Mouse (Mus musculus) embryonic facial prominence, embryonic 12.5 days (tissue): ENCODE measurements at regions not wholly inside any gene's neighbourhood (a gene's known extent, or its start where the extent isn't known, plus 50 kb on each side); places are given as distances from the start of the nearest gene placed in this dataset.
A peak's percentile ranks its signal among the peaks of the same experiment; 100 is the strongest.

Source experiments
- ATAC-seq: fragments of 200-750 bp; cut with Nextera tagmentation; 2 replicates; pipeline ENCODE4 v1.8.0; 2017; ENCODE audit not compliant: insufficient number of reproducible peaks, insufficient read depth, low FRiP score, low TSS enrichment
- H3K27ac ChIP-seq: fragments of 300-500 bp; sonication (generic); 2 replicates; pipeline ENCODE4 v1.5.1; 2016; ENCODE audit warnings: mild to moderate bottlenecking
- H3K27me3 ChIP-seq: fragments of 300-500 bp; sonication (generic); 2 replicates; pipeline ENCODE4 v1.6.1; 2016; ENCODE audit warnings: mild to moderate bottlenecking, moderate library complexity
- H3K36me3 ChIP-seq: fragments of 300-500 bp; sonication (generic); 2 replicates; pipeline ENCODE4 v1.6.1; 2016; ENCODE audit warnings: mild to moderate bottlenecking
- H3K4me1 ChIP-seq: fragments of 300-500 bp; sonication (generic); 2 replicates; pipeline ENCODE4 v1.6.1; 2016
- H3K4me2 ChIP-seq: fragments of 300-500 bp; sonication (generic); replicated peaks from 2 replicates; pipeline ENCODE4 v1.6.1; 2016; ENCODE audit warnings: mild to moderate bottlenecking, moderate library complexity
- H3K4me3 ChIP-seq: fragments of 300-500 bp; sonication (generic); 2 replicates; pipeline ENCODE4 v1.5.1; 2016; ENCODE audit warnings: mild to moderate bottlenecking
- H3K9ac ChIP-seq: fragments of 300-500 bp; sonication (generic); 2 replicates; pipeline ENCODE4 v1.6.1; 2016; ENCODE audit warnings: mild to moderate bottlenecking, moderate library complexity
- H3K9me3 ChIP-seq: fragments of 300-500 bp; sonication (generic); 2 replicates; pipeline ENCODE4 v1.6.1; 2016; ENCODE audit warnings: mild to moderate bottlenecking, moderate library complexity
- WGBS: fragments of 180-500 bp; shearing (Covaris S2); methylation state at CpG from one replicate; pipeline ENCODE4 v1.1.7; 2016; 5-methylcytosine and 5-hydroxymethylcytosine counted together

DNA sequence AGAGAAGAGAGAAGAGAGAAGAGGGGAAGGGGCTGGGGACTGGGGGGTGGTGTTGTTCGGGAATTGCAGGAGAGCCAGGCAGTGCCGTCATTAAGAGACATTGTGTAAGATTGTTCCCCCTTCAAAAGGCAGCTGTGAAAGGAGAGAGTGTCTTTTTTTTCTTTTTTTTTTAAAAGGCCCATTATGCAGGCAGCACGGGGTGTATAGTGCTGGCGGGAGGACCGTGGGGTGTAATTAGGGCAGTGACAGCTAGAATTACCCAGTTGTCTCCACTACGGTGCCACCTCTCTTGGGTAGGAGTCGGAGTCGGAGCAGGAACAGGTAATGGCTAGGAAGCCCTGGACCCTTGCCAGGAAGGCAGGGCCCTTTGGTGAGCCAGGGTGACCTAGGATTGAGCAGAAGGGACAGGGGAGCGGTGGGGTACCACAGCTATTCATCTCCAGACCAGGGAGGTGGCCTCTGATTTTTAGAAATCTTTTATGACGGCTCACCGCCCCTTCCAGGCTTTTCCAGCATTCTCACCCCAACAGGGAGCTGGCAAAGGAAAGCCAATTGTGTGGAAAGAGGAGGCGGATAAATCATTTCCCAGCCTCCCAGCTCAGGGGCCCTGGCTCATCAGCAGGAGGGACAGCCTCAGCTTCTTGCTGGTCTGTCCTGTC, 67.2 kb upstream of the Zc3h12a start:
- H3K9me3 ChIP-seq, result no peaks in the 10 kb centered on the region
- H3K4me1 ChIP-seq, result peaks cover 6% of the 10 kb centered on the region; the same call in 1 of the 2 replicates
- no peak overlapping the region for H3K27ac ChIP-seq
- H3K4me3 ChIP-seq, result no peak overlapping the region
- H3K9ac ChIP-seq, result no peak overlapping the region
- 0 out of 2 replicates have a peak, but pooled peaks have one; percentile 49 for ATAC-seq
- H3K36me3 ChIP-seq, result no peaks in the 10 kb centered on the region
- H3K27me3 ChIP-seq, result peaks cover 29% of the 10 kb centered on the region
- no peak overlapping the region for H3K4me2 ChIP-seq
- 24% methylated on average over 12 of the region's 12 CpGs for WGBS

DNA sequence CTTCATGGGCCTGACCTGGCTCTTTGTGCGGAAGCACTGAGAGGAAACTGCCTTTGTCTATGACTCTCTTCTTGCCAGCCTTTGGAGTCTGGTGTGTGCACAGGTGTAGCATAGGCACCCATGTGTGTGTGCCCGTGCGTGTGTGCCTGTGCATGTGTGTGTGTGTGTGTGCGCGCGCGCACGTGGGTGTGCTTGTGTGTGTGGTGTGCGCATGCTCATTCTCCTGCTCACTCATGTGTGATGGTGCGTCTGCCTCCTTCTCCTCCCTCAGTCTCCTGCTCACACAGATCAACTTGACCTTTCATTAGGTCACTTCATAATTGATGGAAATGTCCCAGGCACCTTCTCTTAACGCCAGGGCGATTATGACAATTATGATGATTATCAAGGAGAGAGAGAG, 66.7 kb upstream of the Zc3h12a start:
- H3K4me2 ChIP-seq, result no peak overlapping the region
- H3K27me3 ChIP-seq, result peaks cover 29% of the 10 kb centered on the region
- H3K9ac ChIP-seq, result no peak overlapping the region
- peaks cover 6% of the 10 kb centered on the region; the same call in 1 of the 2 replicates for H3K4me1 ChIP-seq
- no peak overlapping the region for H3K27ac ChIP-seq
- no peaks in the 10 kb centered on the region for H3K9me3 ChIP-seq
- no peak overlapping the region for H3K4me3 ChIP-seq
- 73% methylated on average over 12 of the region's 12 CpGs for WGBS
- no peaks in the 10 kb centered on the region for H3K36me3 ChIP-seq
- no peak for ATAC-seq

DNA sequence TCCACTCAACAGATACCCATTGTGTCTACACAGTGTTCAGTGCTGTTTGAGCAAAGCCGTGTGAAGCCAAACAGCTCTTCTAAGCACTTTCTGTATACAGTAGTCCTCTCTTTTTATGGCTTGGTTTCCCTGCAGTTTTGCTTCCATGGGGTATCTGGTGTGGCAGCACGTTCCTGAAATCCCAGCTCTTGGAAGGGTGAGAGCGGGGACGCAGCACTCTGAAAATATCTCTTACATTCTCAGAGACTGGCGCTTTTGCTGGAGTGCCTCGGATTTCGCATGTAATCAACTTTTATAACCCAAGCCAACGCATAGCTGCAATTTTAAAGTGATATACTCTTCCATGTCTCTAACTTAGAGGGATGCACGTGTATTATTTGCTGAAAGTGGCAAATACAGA, 64.0 kb upstream of the Zc3h12a start:
- Histone ChIP-seq H3K4me1 (peaks cover 6% of the 10 kb centered on the region; the same call in 1 of the 2 replicates), H3K4me2 (no peak overlapping the region), H3K4me3 (no peak overlapping the region), H3K27ac (no peak overlapping the region), H3K27me3 (peaks cover 20% of the 10 kb centered on the region), H3K9ac (no peak overlapping the region), H3K9me3 (no peaks in the 10 kb centered on the region), H3K36me3 (no peaks in the 10 kb centered on the region)
- 79% methylated on average over 9 of the region's 9 CpGs for WGBS
- ATAC-seq, result no peak

DNA sequence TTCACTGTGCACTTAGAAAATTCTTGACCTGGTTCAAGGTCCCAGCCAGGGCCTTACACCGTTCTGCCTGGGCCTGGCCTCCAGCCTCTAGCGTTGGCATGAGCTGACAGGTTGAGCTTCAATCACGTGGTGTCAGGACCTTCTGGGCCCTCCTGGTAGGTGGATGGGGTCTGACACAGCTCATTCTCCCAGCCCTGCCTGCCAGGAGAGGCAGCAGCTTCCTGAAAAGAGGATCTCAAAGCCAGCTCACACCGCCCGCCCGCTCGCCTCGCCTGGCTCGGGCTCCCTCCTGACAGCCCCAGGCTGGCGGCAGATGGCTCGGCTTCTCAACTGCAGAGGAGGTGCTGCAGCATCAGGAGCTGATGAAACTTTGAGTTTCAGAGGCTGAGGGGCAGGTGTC, 63.4 kb upstream of the Zc3h12a start:
- H3K27me3 ChIP-seq, result peaks cover 18% of the 10 kb centered on the region
- peaks cover 6% of the 10 kb centered on the region; the same call in 1 of the 2 replicates for H3K4me1 ChIP-seq
- no peaks in the 10 kb centered on the region for H3K9me3 ChIP-seq
- H3K9ac ChIP-seq, result no peak overlapping the region
- H3K4me3 ChIP-seq, result no peak overlapping the region
- H3K4me2 ChIP-seq, result no peak overlapping the region
- H3K36me3 ChIP-seq, result no peaks in the 10 kb centered on the region
- ATAC-seq, result no peak
- H3K27ac ChIP-seq, result no peak overlapping the region
- 12% methylated on average over 11 of the region's 11 CpGs for WGBS

DNA sequence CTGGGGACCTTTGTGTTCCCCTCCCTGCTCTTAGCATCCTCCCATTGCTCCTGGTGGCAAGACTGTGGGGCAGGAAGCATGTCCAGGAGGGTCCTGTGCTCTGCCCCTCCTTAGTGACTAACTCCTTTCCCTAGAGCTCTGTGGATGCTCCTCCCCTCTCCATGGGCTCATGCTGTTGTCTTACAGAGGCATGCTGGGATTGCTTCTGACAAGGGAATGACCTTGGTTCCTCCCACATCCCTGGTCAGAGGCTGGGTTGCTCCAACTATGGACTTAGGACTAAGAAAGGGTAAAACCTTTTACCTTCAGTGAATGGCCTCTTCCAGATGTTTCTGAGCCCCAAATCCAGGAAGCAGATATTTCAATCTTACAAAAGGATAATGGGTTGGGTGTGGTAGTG, 62.3 kb upstream of the Zc3h12a start:
- Histone ChIP-seq H3K4me2 (no peak overlapping the region), H3K27me3 (peaks cover 8% of the 10 kb centered on the region), H3K27ac (no peak overlapping the region), H3K9me3 (no peaks in the 10 kb centered on the region), H3K9ac (no peak overlapping the region), H3K4me1 (peaks cover 5% of the 10 kb centered on the region; the same call in 1 of the 2 replicates), H3K4me3 (no peak overlapping the region), H3K36me3 (no peaks in the 10 kb centered on the region)
- ATAC-seq, result no peak

DNA sequence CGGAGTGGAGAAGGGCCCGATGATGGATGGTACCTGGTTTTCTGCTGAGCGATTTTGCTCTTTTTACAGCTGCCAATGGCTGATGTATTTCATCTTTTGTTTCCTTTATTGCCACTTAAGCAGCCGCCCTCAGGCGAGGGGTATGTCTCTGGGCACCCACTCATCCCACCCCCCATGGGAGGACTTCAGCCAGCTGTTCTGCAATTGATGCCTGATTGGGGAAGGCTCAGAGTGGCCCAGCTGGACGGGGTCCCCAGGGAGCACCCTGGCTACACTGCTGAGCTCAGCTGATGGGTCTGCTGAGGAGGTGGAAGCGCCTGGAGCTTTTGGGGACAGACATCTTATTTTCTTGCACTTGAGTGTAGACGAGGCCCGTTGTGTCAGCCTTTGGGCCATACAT, 58.6 kb upstream of the Zc3h12a start:
- H3K27ac ChIP-seq, result no peak overlapping the region
- no peaks in the 10 kb centered on the region for H3K27me3 ChIP-seq
- ATAC-seq, result no peak
- H3K4me2 ChIP-seq, result no peak overlapping the region
- H3K4me1 ChIP-seq, result no peaks in the 10 kb centered on the region; the same call in 1 of the 2 replicates
- no peak overlapping the region for H3K9ac ChIP-seq
- 74% methylated on average over 9 of the region's 9 CpGs for WGBS
- no peaks in the 10 kb centered on the region for H3K36me3 ChIP-seq
- H3K9me3 ChIP-seq, result no peaks in the 10 kb centered on the region
- no peak overlapping the region for H3K4me3 ChIP-seq

DNA sequence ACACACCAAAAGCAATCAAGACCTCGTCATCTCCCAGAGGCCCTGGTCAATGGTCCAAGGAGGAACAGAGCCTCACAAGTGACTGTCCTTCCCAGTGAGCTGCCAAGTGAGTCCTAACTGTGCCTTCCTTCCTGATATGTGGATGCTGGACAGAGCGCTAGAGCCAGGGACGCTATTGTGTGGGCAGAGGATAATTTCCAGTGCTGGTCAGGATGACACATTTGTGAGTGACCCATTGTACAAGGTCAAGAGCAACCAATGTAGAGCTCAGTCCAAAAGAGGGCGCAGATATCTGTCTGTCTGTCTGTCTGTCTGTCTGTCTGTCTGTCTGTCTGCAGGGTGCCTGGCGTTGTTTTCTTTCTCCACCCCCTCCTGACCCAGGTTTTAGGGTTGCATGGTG, 57.4 kb upstream of the Zc3h12a start:
- Histone ChIP-seq H3K4me3 (no peak overlapping the region), H3K9ac (no peak overlapping the region), H3K36me3 (no peaks in the 10 kb centered on the region), H3K4me1 (no peaks in the 10 kb centered on the region), H3K4me2 (no peak overlapping the region), H3K27me3 (no peaks in the 10 kb centered on the region), H3K27ac (no peak overlapping the region), H3K9me3 (no peaks in the 10 kb centered on the region)
- ATAC-seq, result no peak
- WGBS, result 81% methylated on average over 5 of the region's 5 CpGs

DNA sequence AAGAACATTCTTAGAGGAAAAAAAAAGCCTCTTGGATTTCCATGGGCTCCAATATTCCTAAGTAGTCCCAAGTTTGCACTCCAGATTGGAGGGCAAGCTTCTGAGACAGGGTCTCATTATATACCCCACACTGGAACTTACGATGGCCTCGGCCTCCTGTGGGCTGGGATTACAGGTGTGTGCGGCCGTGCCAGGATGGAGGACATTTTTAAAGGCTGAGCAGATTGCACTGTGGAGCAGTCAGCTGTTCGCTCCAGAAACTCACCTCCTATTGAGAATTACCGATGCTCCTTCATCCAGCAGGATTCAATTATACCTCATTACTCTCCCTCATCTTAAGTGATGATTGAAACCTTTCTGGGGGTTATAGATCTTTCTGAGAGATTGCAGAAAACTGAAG, 53.3 kb upstream of the Zc3h12a start:
- H3K9me3 ChIP-seq, result no peaks in the 10 kb centered on the region
- no peak overlapping the region for H3K4me2 ChIP-seq
- ATAC-seq, result no peak
- H3K9ac ChIP-seq, result no peak overlapping the region
- 69% methylated on average over 6 of the region's 6 CpGs for WGBS
- no peaks in the 10 kb centered on the region for H3K36me3 ChIP-seq
- H3K4me1 ChIP-seq, result no peaks in the 10 kb centered on the region
- no peaks in the 10 kb centered on the region for H3K27me3 ChIP-seq
- no peak overlapping the region for H3K4me3 ChIP-seq
- no peak overlapping the region for H3K27ac ChIP-seq

DNA sequence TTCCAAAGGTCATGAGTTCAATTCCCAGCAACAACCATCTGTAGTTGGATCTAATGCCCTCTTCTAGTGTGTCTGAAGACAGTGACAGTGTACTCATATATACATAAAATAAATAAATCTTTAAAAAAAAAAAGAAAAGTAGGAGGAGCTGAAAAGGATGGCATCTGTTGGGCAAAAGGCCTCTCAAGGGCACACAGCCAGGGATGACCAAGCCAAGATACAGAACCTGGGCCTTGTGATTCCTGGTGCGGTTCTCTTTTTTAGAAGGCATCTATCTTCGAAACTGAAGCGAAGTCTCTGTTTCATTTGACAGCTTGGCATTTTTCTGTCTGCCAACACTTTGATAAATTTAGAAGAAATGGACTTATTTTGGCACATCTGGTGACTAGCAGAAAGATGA, 50.9 kb upstream of the Zc3h12a start:
- H3K9ac ChIP-seq, result no peak overlapping the region
- WGBS, result 94% methylated on average over 3 of the region's 3 CpGs

DNA sequence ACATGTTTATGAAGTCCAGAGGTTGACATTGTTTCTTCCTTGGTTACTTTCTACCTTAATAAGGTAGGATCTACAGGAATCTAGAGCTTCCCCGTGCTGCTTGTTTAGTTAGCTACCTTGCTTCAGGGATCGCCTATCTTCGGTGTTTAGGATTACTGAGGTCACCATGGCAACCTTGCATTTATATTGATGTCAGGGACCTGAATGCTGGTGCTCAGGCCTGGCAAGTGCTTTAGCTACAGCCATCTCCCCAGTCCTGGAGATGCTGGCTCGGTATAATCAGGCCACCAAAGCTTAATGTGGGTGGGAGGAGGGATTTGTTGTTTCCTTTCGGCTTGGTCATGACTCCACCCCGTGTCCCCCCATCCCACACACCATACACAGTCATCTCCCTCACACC, 50.0 kb upstream of the Zc3h12a start:
- Histone ChIP-seq H3K36me3 (no peaks in the 10 kb centered on the region), H3K27me3 (no peaks in the 10 kb centered on the region), H3K9ac (no peak overlapping the region), H3K9me3 (no peaks in the 10 kb centered on the region), H3K4me1 (peaks cover 3% of the 10 kb centered on the region; the same call in 1 of the 2 replicates), H3K4me2 (no peak overlapping the region), H3K4me3 (no peak overlapping the region), H3K27ac (no peak overlapping the region)
- no peak for ATAC-seq
- 38% methylated on average over 6 of the region's 6 CpGs for WGBS

More for the DNA sequence above, 50.9 kb upstream of the Zc3h12a start:
- ATAC-seq, result no peak
- no peaks in the 10 kb centered on the region for H3K27me3 ChIP-seq
- H3K27ac ChIP-seq, result no peak overlapping the region
- no peaks in the 10 kb centered on the region for H3K36me3 ChIP-seq
- H3K4me3 ChIP-seq, result no peak overlapping the region
- no peak overlapping the region for H3K4me2 ChIP-seq
- H3K9me3 ChIP-seq, result no peaks in the 10 kb centered on the region
- peaks cover 3% of the 10 kb centered on the region; the same call in 1 of the 2 replicates for H3K4me1 ChIP-seq
